Mouse (Mus musculus) midbrain, postnatal 0 days (tissue): ENCODE data around the gene Atox1. TPM values are rescaled to one million over a fixed set of nuclear protein-coding genes. Genes with fewer than 3 reads are reported as not detected.
A peak's percentile ranks its signal among the peaks of the same experiment; 100 is the strongest.

Source experiments
- ATAC-seq: fragments of 200-750 bp; cut with Nextera tagmentation; 2 replicates; pipeline ENCODE4 v1.8.0; 2017; ENCODE audit warnings: moderate number of reproducible peaks, mild to moderate bottlenecking, moderate TSS enrichment, moderate library complexity; ENCODE audit not compliant: low FRiP score
- DNase-seq: peaks from one replicate; pipeline ENCODE4 v3.0.0-alpha.2; 2015; ENCODE audit warnings: low spot score
- H3K27ac ChIP-seq: fragments of 300-500 bp; sonication (generic); 2 replicates; pipeline ENCODE4 v1.5.1; 2014; ENCODE audit warnings: low read depth, mild to moderate bottlenecking, low read length, mixed read lengths
- H3K27me3 ChIP-seq: fragments of 300-500 bp; sonication (generic); 2 replicates; pipeline ENCODE4 v1.6.1; 2014; ENCODE audit warnings: low read length, control low read depth, mixed read lengths; ENCODE audit not compliant: insufficient read depth
- H3K36me3 ChIP-seq: fragments of 300-500 bp; sonication (generic); 2 replicates; pipeline ENCODE4 v1.6.1; 2014; ENCODE audit warnings: low read length, control low read depth, mixed read lengths; ENCODE audit not compliant: insufficient read depth
- H3K4me1 ChIP-seq: fragments of 300-500 bp; sonication (generic); 2 replicates; pipeline ENCODE4 v1.6.1; 2014; ENCODE audit warnings: mild to moderate bottlenecking, control low read depth, antibody characterized with exemption, low read length, mixed read lengths; ENCODE audit not compliant: insufficient read depth
- H3K4me2 ChIP-seq: fragments of 300-500 bp; sonication (generic); 2 replicates; pipeline ENCODE4 v1.6.1; 2014; ENCODE audit warnings: low read depth, mild to moderate bottlenecking, low read length, mixed read lengths; ENCODE audit not compliant: poor library complexity, severe bottlenecking
- H3K4me3 ChIP-seq: fragments of 300-500 bp; sonication (generic); 2 replicates; pipeline ENCODE4 v1.5.1; 2014; ENCODE audit warnings: low read depth, mild to moderate bottlenecking, low read length, moderate library complexity
- H3K9ac ChIP-seq: fragments of 300-500 bp; sonication (generic); replicated peaks from 2 replicates; pipeline ENCODE4 v1.6.1; 2014; ENCODE audit warnings: mild to moderate bottlenecking, low read length, moderate library complexity, mixed read lengths; ENCODE audit not compliant: poor library complexity, severe bottlenecking
- H3K9me3 ChIP-seq: fragments of 300-500 bp; sonication (generic); 2 replicates; pipeline ENCODE4 v1.6.1; 2016; ENCODE audit warnings: low read length, control low read depth
- CTCF ChIP-seq: IDR thresholded peaks from 2 replicates; pipeline ENCODE4 v1.5.1; 2016; ENCODE audit warnings: antibody characterized with exemption, mild to moderate bottlenecking
- WGBS: fragments of 180-500 bp; shearing (Covaris S2); extraction: QIAGEN DNeasy Blood & Tissue Kit; methylation state at CpG from one replicate; pipeline ENCODE4 v1.1.7; 2014; 5-methylcytosine and 5-hydroxymethylcytosine counted together
- polyA plus RNA-seq: library from polyadenylated mRNA; unstranded; fragments of >200 nt; fragmentation: Nextera tagmentation; extraction: Ambion mirVana; gene quantifications from 2 replicates; pipeline ENCODE4 v1.2.1, GENCODE M21; 2015
- total RNA-seq: library from RNA; depleted of rRNA; stranded (reverse); fragments of >200 nt; gene quantifications from 2 replicates; pipeline ENCODE4 v1.2.3, GENCODE M21; 2014

Gene Atox1
- total and polyA plus RNA-seq, 2 experiments from 2014 or later, result 147 to 235 TPM

GRCm38 (mm10) chr11:55485443-55485842 is 24.4 kb upstream of the Atox1 start:
- H3K9me3 ChIP-seq, result no peaks in the 10 kb centered on the region
- no peaks in the 10 kb centered on the region for H3K4me1 ChIP-seq
- TF ChIP-seq CTCF, result no peak
- H3K27me3 ChIP-seq, result no peaks in the 10 kb centered on the region
- no peak overlapping the region for H3K4me3 ChIP-seq
- H3K4me2 ChIP-seq, result no peak overlapping the region
- no peak for ATAC-seq
- 97% methylated on average over 7 of the region's 7 CpGs for WGBS
- H3K27ac ChIP-seq, result no peak overlapping the region
- H3K9ac ChIP-seq, result no peak overlapping the region
- peaks cover 44% of the 10 kb centered on the region for H3K36me3 ChIP-seq
- DNase-seq, result no peak

GRCm38 (mm10) chr11:55473219-55473618 is 12.2 kb upstream of the Atox1 start:
- Histone ChIP-seq H3K4me1 (peaks cover 10% of the 10 kb centered on the region; the same call in 1 of the 2 replicates), H3K9me3 (no peaks in the 10 kb centered on the region), H3K4me2 (no peak overlapping the region), H3K9ac (no peak overlapping the region), H3K36me3 (no peaks in the 10 kb centered on the region), H3K27me3 (no peaks in the 10 kb centered on the region), H3K4me3 (no peak overlapping the region), H3K27ac (no peak overlapping the region)
- WGBS, result 92% methylated on average over 3 of the region's 3 CpGs
- ATAC-seq, result no peak
- DNase-seq, result no peak
- TF ChIP-seq CTCF, result no peak

- no peak overlapping the region for H3K4me3 ChIP-seq
- no peak overlapping the region for H3K9ac ChIP-seq
- ATAC-seq, result no peak
- whole genome bisulfite sequencing, result 94% methylated on average over 7 of the region's 7 CpGs
- H3K4me2 ChIP-seq, result peak overlapping the region; percentile 56; the same call in 1 of the 2 replicates
- no peaks in the 10 kb centered on the region for H3K9me3 ChIP-seq
- no peak for DNase-seq
- TF ChIP-seq CTCF, result no peak
- no peaks in the 10 kb centered on the region for H3K27me3 ChIP-seq
- H3K27ac ChIP-seq, result no peak overlapping the region
- H3K36me3 ChIP-seq, result no peaks in the 10 kb centered on the region
- H3K4me1 ChIP-seq, result peaks cover 10% of the 10 kb centered on the region; the same call in 1 of the 2 replicates
Observed at GRCm38 (mm10) chr11:55471467-55471866, 10.4 kb upstream of the Atox1 start.

GRCm38 (mm10) chr11:55470761-55471160 is 9.7 kb upstream of the Atox1 start:
- H3K27ac ChIP-seq, result no peak overlapping the region
- H3K4me3 ChIP-seq, result peak overlapping the region; percentile 82
- no peaks in the 10 kb centered on the region for H3K27me3 ChIP-seq
- no peak for TF ChIP-seq CTCF
- ATAC-seq, result no peak
- peaks cover 10% of the 10 kb centered on the region; the same call in 1 of the 2 replicates for H3K4me1 ChIP-seq
- 0 out of 2 replicates have a peak overlapping the region, but pooled peaks have one; percentile 13 for H3K9ac ChIP-seq
- H3K36me3 ChIP-seq, result no peaks in the 10 kb centered on the region
- no peaks in the 10 kb centered on the region for H3K9me3 ChIP-seq
- no peak for DNase-seq
- H3K4me2 ChIP-seq, result peak overlapping the region; percentile 56
- WGBS, result 57% methylated on average over 8 of the region's 8 CpGs

DNA sequence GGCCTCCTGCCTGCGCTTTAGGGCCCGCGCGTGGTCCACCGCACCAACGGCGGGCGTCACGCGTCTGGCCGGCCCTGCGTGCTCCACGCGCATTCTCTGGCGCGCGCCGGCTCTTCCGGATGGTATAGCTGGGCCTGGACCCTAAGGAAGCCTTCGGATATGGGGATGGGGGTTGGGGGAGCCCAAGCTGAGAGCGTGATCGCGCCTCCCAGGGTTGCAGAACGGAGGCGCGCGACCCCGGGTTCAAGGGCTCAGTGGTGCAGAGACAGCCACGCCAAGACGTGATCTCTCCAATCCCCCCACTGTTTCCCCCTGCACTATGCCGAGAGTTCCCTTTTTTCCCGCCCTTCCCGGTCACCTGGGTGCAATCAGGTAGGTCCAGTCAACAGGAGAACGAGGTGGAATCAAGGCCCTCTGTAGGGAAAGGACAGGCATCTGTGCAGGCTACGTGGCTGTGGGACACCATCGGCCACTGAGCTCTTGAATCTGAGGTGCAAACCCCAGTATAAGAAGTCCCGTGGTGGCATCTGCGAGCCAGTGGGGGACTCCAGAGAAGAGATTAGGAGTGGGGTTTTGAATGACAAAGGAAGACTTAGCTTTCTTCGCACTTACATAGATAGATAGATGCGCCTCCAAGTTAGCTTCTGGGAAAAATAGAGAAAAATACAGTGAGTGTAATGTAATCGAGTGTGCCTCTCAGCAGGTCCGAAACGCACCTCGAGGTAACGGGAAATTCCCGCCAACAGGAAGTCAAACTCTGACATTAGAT is 9.1 kb upstream of the Atox1 start:
- DNase-seq (peak; percentile 42), ATAC-seq (peak; percentile 46)
- Histone ChIP-seq H3K4me3 (peak overlapping the region; percentile 82), H3K9ac (peak overlapping the region; percentile 89), H3K27me3 (no peaks in the 10 kb centered on the region), H3K4me1 (peaks cover 10% of the 10 kb centered on the region; the same call in 1 of the 2 replicates), H3K9me3 (no peaks in the 10 kb centered on the region), H3K4me2 (peak overlapping the region; percentile 56), H3K27ac (peak overlapping the region; percentile 93), H3K36me3 (no peaks in the 10 kb centered on the region)
- TF ChIP-seq CTCF, result no peak
- WGBS, result under 1% methylated on average over 38 of the region's 46 CpGs

GRCm38 (mm10) chr11:55469048-55469843 is 8.2 kb upstream of the Atox1 start, which contains the start of gene G3bp1:
Gene G3bp1 (plus strand): TSS chr11:55469685.
- under 1% methylated on average over 55 of the region's 57 CpGs for WGBS
- no peaks in the 10 kb centered on the region for H3K27me3 ChIP-seq
- peak; percentile 100 for DNase-seq
- peak within 1 kb of the TSS; percentile 82 for H3K4me3 ChIP-seq
- peak; percentile 97 for ATAC-seq
- no peaks in the 10 kb centered on the region for H3K9me3 ChIP-seq
- no peaks in the 10 kb centered on the region for H3K36me3 ChIP-seq
- peak within 1 kb of the TSS; percentile 93 for H3K27ac ChIP-seq
- peak within 1 kb of the TSS; percentile 89 for H3K9ac ChIP-seq
- H3K4me1 ChIP-seq, result peaks cover 10% of the 10 kb centered on the region; the same call in 1 of the 2 replicates
- peak within 1 kb of the TSS; percentile 78 for H3K4me2 ChIP-seq
- TF ChIP-seq CTCF, result peak; percentile 73
